Mouse (Mus musculus) thymus, postnatal 36 days (tissue): ENCODE data around the gene Coq8a.

Experiments used
- DNase-seq, 2 experiments: peaks; one replicate each; pipeline ENCODE4 v3.0.0; 2022; ENCODE audit warnings: mixed read lengths in 2 of 2

Coq8a gene

GRCm38 (mm10) chr1:180173017-180173416 is 26.4 kb downstream of the Coq8a start:
- no peak for DNase-seq

- no peak for DNase-seq
These were observed 26.8 kb downstream of the Coq8a start for GRCm38 (mm10) chr1:180172600-180172999.

- no peak for DNase-seq
These were observed 27.5 kb downstream of the Coq8a start for GRCm38 (mm10) chr1:180171883-180172282.

- DNase-seq: no peak
These were observed 29.3 kb downstream of the Coq8a start for GRCm38 (mm10) chr1:180170071-180170470.

- DNase-seq: no peak
These were observed 30.2 kb downstream of the Coq8a start for GRCm38 (mm10) chr1:180169161-180169560.

- DNase-seq: no peak
These were observed 31.1 kb downstream of the Coq8a start for GRCm38 (mm10) chr1:180168294-180168693.

GRCm38 (mm10) chr1:180166533-180166932 is 32.9 kb downstream of the Coq8a start:
- DNase-seq: no peak

GRCm38 (mm10) chr1:180162986-180163385 is 36.4 kb downstream of the Coq8a start:
- DNase-seq: no peak

GRCm38 (mm10) chr1:180161566-180162355 is 37.6 kb downstream of the Coq8a start:
- DNase-seq: no peak

GRCm38 (mm10) chr1:180161160-180161559 is 38.2 kb downstream of the Coq8a start:
- no peak for DNase-seq

GRCm38 (mm10) chr1:180160545-180160944 is 38.9 kb downstream of the Coq8a start:
- no peak for DNase-seq

DNA sequence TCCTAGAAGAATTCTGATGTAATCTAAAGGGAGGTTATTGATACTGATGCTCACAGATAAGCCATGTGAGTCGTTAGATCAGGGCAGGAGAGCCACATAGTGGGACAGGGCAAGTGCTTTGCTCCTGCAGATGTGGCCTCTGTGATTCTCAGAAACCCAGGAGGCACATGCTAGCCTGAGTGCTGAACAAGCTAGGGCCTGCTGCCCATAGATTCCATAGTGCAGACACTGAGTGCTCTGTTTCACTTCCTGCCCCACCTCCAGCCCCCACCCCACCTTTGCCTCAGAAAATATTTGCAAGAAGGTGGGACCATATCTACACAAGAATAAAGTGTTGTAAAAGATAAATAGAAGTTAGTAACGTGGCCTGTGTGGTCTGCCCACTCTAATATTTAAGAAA is 40.8 kb downstream of the Coq8a start:
- no peak for DNase-seq

DNA sequence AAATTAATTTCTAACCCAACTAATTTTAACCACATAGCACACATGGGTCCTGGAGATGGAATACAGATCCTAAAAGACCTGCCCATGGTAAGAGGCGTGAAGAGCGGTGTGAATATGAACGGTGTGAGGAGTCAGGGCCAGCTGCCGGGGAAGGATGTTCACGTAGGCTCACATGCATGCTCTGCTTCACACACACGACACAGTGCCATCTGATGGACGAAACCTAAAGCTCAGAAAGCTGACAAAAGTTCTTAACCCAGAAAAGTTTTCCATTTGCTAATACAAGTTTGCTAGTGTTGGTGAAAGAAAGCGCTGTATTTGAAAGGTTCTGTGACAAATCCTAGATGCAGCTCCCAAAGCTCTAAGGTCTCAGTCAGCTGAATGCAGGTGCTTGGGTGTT is 48.2 kb downstream of the Coq8a start:
- DNase-seq: no peak

GRCm38 (mm10) chr1:180148563-180148962 is 50.8 kb downstream of the Coq8a start:
- DNase-seq: no peak

DNA sequence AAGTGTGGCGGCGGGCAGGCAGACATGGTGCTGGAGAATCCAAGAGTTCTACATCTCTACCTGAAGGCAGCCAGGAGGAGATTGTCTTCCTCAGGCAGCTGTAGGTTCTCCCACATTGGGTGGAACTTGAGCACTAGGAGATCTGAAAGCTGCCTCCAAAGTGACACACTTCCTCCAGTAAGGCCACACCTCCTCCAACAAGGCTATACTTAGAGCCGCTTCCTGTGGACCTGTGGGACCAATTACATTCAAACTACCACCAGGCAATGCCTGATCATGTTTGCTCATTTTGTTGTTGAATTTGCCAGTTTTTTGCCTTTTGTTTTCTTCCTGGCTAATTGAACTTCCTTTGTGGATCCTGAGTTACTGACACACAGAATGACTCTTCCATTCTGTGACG is 51.4 kb downstream of the Coq8a start:
- DNase-seq: no peak

- DNase-seq: no peak
These were observed 58.4 kb downstream of the Coq8a start for GRCm38 (mm10) chr1:180140970-180141369.

DNA sequence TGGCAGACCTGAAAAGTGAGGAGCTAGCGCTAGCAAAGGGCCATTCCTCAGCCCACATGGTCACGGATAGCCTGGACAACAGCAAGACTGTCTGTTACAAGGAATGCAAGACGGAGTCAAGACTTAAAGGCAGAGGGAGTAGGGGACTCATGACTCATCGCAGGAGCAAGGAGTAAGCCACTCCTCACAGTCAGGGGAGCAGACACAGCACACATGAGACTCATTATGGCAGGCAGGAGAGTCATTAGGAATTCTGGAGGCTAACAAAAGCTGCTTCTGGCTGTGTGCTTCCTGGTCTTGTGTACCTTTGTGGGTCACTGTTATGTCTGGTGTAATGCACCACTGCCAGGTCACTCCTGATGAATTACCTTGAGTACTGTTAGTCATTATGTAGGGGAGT is 60.2 kb downstream of the Coq8a start:
- DNase-seq: no peak

DNA sequence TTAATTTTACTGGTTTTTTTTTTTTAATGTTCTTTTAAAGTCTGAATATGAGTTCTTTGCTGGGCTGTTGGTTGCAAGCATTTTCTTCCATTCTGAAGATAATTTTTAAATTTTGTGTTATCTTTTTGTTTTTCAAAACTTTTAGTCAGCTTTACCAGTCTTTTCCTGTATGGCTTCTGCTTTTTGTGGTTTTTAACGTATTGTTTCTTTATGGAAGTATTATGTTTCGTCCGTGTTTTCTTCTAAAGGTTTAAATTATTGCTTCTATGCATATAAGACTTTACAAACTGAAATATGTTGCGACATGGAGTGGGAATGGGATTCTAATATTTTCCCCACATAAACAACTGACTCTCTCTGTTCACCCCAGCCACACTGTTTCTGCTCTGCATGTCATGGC is 67.2 kb downstream of the Coq8a start:
- DNase-seq: no peak

- no peak for DNase-seq
These were observed 68.0 kb downstream of the Coq8a start for GRCm38 (mm10) chr1:180131402-180131801.

DNA sequence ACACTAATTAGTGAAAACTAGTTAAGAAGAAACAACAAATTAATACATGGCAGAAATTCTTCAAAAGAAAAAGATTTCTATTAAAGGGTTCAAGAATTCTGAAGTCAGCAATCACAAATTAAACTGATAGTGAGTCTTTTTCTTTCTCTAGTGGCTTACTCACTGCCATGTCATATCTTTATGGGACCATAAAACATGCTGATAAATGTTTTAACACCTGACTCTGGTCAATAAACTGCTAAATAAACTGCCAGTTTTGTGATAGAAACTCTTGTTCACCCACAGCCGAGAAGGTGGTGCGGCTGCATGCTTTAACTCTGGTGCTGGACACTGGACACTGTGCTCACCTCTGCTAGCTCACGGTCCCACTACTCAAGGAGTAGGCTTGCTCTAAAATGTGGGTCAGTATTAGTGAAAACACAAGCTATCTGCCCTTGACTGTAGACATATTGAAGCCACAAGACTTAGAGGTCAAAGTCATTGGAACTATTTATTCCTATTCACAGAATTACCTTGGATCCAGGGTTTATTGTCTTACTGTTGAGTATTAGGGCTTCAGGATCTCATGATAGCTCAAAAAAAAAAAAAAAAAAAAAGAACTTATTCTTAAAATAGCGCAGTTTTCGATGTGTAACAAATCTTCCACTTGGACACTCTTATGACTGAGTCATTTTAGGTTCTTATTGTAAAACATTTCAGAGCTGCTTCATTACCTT is 71.2 kb downstream of the Coq8a start:
- DNase-seq: no peak

- no peak for DNase-seq
These were observed 81.2 kb downstream of the Coq8a start for GRCm38 (mm10) chr1:180118233-180118632.

- peak; percentile 14 to 21 for DNase-seq
These were observed 82.9 kb downstream of the Coq8a start for GRCm38 (mm10) chr1:180116525-180116924.
